Mouse (Mus musculus): Measurements from ENCODE around the gene Ushbp1. TPM values are rescaled to one million over a fixed set of nuclear protein-coding genes. Genes with fewer than 3 reads are reported as not detected.
"Not testable (repeated sequence)": the region's sequence is repeated elsewhere in the genome, so short reads cannot be mapped to it uniquely, and the experiment has no call there.

Ushbp1 gene
- total RNA-seq (2021) = 10 to 100 TPM; 28.0 to 30.4 TPM

GRCm38 (mm10) chr8:71395629-71396028 lies at the start of gene Ushbp1:
Gene Ushbp1 (minus strand): TSS chr8:71395802.
- peak; percentile 57 to 58 for DNase-seq
- intact Hi-C loops (cut with DNase I) = no loop called here

- DNase-seq = no peak
- intact Hi-C loops (cut with DNase I) = no loop called here
Observed at GRCm38 (mm10) chr8:71445096-71445495, 49.5 kb upstream of the Ushbp1 start.

- intact Hi-C loops (cut with DNase I) = loop anchor here (1.0 to 5.0 kb wide), 4 partner anchors 80 to 291 kb away; partner anchors contain the start of gene Fam129c
- DNase-seq = peak; percentile 62 to 63
Observed at GRCm38 (mm10) chr8:71441404-71441803, 45.8 kb upstream of the Ushbp1 start.

GRCm38 (mm10) chr8:71437041-71437440 lies 41.4 kb upstream of the Ushbp1 start:
- no peak for DNase-seq
- intact Hi-C loops (cut with DNase I) = no loop called here

- DNase-seq; intact Hi-C loops (cut with DNase I): not testable (repeated sequence)
Observed at GRCm38 (mm10) chr8:71432935-71433334, 37.3 kb upstream of the Ushbp1 start.

- intact Hi-C loops (cut with DNase I) = no loop called here
- no peak for DNase-seq
Observed at GRCm38 (mm10) chr8:71422121-71422520, 26.5 kb upstream of the Ushbp1 start.

- no peak for DNase-seq
- intact Hi-C loops (cut with DNase I) = loop anchor here (5.0 kb wide), 1 partner anchor 1116 kb away; no protein-coding TSS in a partner anchor
Observed at GRCm38 (mm10) chr8:71411535-71412273, 16.1 kb upstream of the Ushbp1 start.

- intact Hi-C loops (cut with DNase I) = no loop called here
- DNase-seq = no peak
Observed at GRCm38 (mm10) chr8:71408231-71408630, 12.6 kb upstream of the Ushbp1 start.

- intact Hi-C loops (cut with DNase I) = loop anchor here (2.0 kb wide), 1 partner anchor 67 kb away; no protein-coding TSS in a partner anchor
- no peak for DNase-seq
Observed at GRCm38 (mm10) chr8:71407441-71407840, 11.8 kb upstream of the Ushbp1 start.

GRCm38 (mm10) chr8:71406099-71407015 lies 10.8 kb upstream of the Ushbp1 start:
- DNase-seq = peak; percentile 66 to 67

GRCm38 (mm10) chr8:71405401-71406098 lies 9.9 kb upstream of the Ushbp1 start, which contains the start of gene Ankle1:
Gene Ankle1 (plus strand): TSS chr8:71406010.
- DNase-seq = peak; percentile 99
- intact Hi-C loops (cut with DNase I) = loop anchor here (1.0 to 2.0 kb wide), 2 partner anchors 34 to 65 kb away; partner anchors contain the start of gene Ocel1

More at GRCm38 (mm10) chr8:71406099-71407015, 10.8 kb upstream of the Ushbp1 start:
- intact Hi-C loops (cut with DNase I) = loop anchor here (1.0 to 2.0 kb wide), 2 partner anchors 35 to 66 kb away; partner anchors contain the start of gene Ocel1

GRCm38 (mm10) chr8:71404951-71405351 lies 9.3 kb upstream of the Ushbp1 start:
- DNase-seq = no peak
- intact Hi-C loops (cut with DNase I) = loop anchor here (5.0 kb wide), 1 partner anchor 143 kb away; no protein-coding TSS in a partner anchor

GRCm38 (mm10) chr8:71404011-71404410 lies 8.4 kb upstream of the Ushbp1 start:
- no peak for DNase-seq
- intact Hi-C loops (cut with DNase I) = loop anchor here (5.0 kb wide), 1 partner anchor 142 kb away; no protein-coding TSS in a partner anchor

- peak in 1 of 2 experiments; percentile 0 for DNase-seq
- intact Hi-C loops (cut with DNase I) = loop anchor here (5.0 kb wide), 1 partner anchor 141 kb away; no protein-coding TSS in a partner anchor
Observed at GRCm38 (mm10) chr8:71403107-71403885, 7.7 kb upstream of the Ushbp1 start.

- peak in 1 of 2 experiments; percentile 1 for DNase-seq
- intact Hi-C loops (cut with DNase I) = loop anchor here (5.0 kb wide), 1 partner anchor 140 kb away; no protein-coding TSS in a partner anchor
Observed at GRCm38 (mm10) chr8:71402446-71402964, 6.9 kb upstream of the Ushbp1 start.

GRCm38 (mm10) chr8:71401454-71401853 lies 5.9 kb upstream of the Ushbp1 start:
- intact Hi-C loops (cut with DNase I) = loop anchor here (5.0 kb wide), 1 partner anchor 139 kb away; no protein-coding TSS in a partner anchor
- peak; percentile 0 to 1 for DNase-seq

GRCm38 (mm10) chr8:71400826-71401225 lies 5.2 kb upstream of the Ushbp1 start:
- intact Hi-C loops (cut with DNase I) = loop anchor here (5.0 kb wide), 1 partner anchor 139 kb away; no protein-coding TSS in a partner anchor
- DNase-seq = no peak

GRCm38 (mm10) chr8:71397701-71398100 lies 2.1 kb upstream of the Ushbp1 start:
- DNase-seq = peak; percentile 2 to 3
- intact Hi-C loops (cut with DNase I) = no loop called here
